Mouse (Mus musculus) stomach, postnatal 0 days (tissue): ENCODE measurements at regions not wholly inside any gene's neighbourhood (a gene's known extent, or its start where the extent isn't known, plus 50 kb on each side); places are given as distances from the start of the nearest gene placed in this dataset.
A peak's percentile ranks its signal among the peaks of the same experiment; 100 is the strongest.

Experiments
- ATAC-seq: fragments of 200-750 bp; cut with Nextera tagmentation; 2 replicates; pipeline ENCODE4 v1.8.0; 2017; ENCODE audit not compliant: low FRiP score, low TSS enrichment
- DNase-seq: peaks from one replicate; pipeline ENCODE4 v3.0.0-alpha.2; 2016; ENCODE audit warnings: low spot score
- H3K27ac ChIP-seq: fragments of 300-500 bp; sonication (generic); replicated peaks from 2 replicates; pipeline ENCODE4 v1.5.1; 2014; ENCODE audit warnings: mild to moderate bottlenecking, control low read depth
- H3K27me3 ChIP-seq: fragments of 300-500 bp; sonication (generic); 2 replicates; pipeline ENCODE4 v1.6.1; 2014; ENCODE audit warnings: low read length; ENCODE audit not compliant: control insufficient read depth, insufficient read depth
- H3K36me3 ChIP-seq: fragments of 300-500 bp; sonication (generic); 2 replicates; pipeline ENCODE4 v1.6.1; 2014; ENCODE audit warnings: low read length, mixed read lengths; ENCODE audit not compliant: control insufficient read depth, insufficient read depth
- H3K4me1 ChIP-seq: fragments of 300-500 bp; sonication (generic); replicated peaks from 2 replicates; pipeline ENCODE4 v1.6.1; 2014; ENCODE audit warnings: antibody characterized with exemption; ENCODE audit not compliant: control insufficient read depth, insufficient read depth
- H3K4me2 ChIP-seq: fragments of 300-500 bp; sonication (generic); replicated peaks from 2 replicates; pipeline ENCODE4 v1.6.1; 2014; ENCODE audit warnings: low read depth, mild to moderate bottlenecking, control low read depth, moderate library complexity
- H3K4me3 ChIP-seq: fragments of 300-500 bp; sonication (generic); 2 replicates; pipeline ENCODE4 v1.5.1; 2014; ENCODE audit warnings: low read depth, low read length, control low read depth
- H3K9ac ChIP-seq: fragments of 300-500 bp; sonication (generic); 2 replicates; pipeline ENCODE4 v1.6.1; 2014; ENCODE audit warnings: mild to moderate bottlenecking, low read length, control low read depth, mixed read lengths
- H3K9me3 ChIP-seq: fragments of 300-500 bp; sonication (generic); 2 replicates; pipeline ENCODE4 v1.6.1; 2016; ENCODE audit warnings: low read length; ENCODE audit not compliant: control insufficient read depth
- CTCF ChIP-seq: IDR thresholded peaks from 2 replicates; pipeline ENCODE4 v1.5.1; 2016; ENCODE audit warnings: antibody characterized with exemption, low read depth, mild to moderate bottlenecking, moderate library complexity
- EP300 ChIP-seq: optimal IDR thresholded peaks from 2 replicates; pipeline ENCODE3; 2016; ENCODE audit warnings: antibody characterized with exemption
- WGBS: fragments of 180-500 bp; shearing (Covaris S2); extraction: QIAGEN DNeasy Blood & Tissue Kit; methylation state at CpG from one replicate; pipeline ENCODE4 v1.1.7; 2014; 5-methylcytosine and 5-hydroxymethylcytosine counted together

DNA sequence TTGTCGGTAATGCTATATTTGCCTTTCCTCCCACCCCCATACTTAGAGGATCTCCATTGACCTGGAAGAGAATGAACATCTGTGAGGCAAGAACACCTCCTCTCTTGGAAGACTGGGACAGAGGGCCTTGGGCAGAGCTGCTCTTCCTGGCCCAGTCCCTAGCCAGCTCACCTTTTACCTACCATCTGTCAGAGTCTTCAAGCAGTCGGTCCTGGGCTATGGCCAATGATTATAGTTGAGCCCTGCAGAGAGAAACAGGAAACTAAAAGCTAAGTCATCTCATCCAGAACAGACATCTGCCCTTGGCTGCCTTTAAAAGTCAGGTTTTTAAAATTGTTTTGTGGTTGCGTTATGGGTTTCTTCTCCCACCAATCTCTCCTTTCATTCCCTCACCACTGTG lies 184.8 kb downstream of the Cxcl12 start:
- no peaks in the 10 kb centered on the region for H3K36me3 ChIP-seq
- H3K4me3 ChIP-seq = no peak overlapping the region
- H3K4me2 ChIP-seq = no peak overlapping the region
- no peaks in the 10 kb centered on the region for H3K9me3 ChIP-seq
- ATAC-seq (no peak), DNase-seq (no peak)
- 81% methylated on average over 3 of the region's 3 CpGs for WGBS
- no peak for TF ChIP-seq EP300
- TF ChIP-seq CTCF = no peak
- no peak overlapping the region for H3K27ac ChIP-seq
- no peaks in the 10 kb centered on the region for H3K4me1 ChIP-seq
- H3K27me3 ChIP-seq = no peaks in the 10 kb centered on the region
- H3K9ac ChIP-seq = no peak overlapping the region

DNA sequence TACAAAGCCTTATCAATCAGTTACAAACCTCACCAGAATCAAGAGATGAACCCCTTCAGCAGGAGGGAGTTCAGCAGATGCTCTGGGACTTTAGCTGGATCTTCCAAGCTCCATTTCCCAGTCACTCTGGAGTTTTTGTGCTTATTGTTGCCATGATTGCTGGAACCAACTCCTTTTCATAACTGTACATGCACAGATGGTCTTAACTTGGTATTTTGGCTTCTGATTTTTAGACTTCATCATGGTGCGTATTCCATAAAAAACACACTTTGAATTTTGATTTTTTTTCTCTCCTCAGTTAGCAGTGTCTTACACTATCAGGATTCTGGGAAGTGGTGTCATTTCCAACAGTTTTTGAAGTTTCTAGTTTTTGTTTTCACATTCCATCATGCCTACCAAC lies 187.8 kb downstream of the Cxcl12 start:
- no peaks in the 10 kb centered on the region for H3K4me1 ChIP-seq
- 92% methylated on average over 1 of the region's 1 CpGs for WGBS
- no peaks in the 10 kb centered on the region for H3K27me3 ChIP-seq
- H3K4me2 ChIP-seq = no peak overlapping the region
- no peaks in the 10 kb centered on the region for H3K36me3 ChIP-seq
- TF ChIP-seq CTCF = no peak
- TF ChIP-seq EP300 = no peak
- H3K27ac ChIP-seq = no peak overlapping the region
- no peak for ATAC-seq
- DNase-seq = no peak
- no peak overlapping the region for H3K9ac ChIP-seq
- no peaks in the 10 kb centered on the region for H3K9me3 ChIP-seq
- H3K4me3 ChIP-seq = no peak overlapping the region

DNA sequence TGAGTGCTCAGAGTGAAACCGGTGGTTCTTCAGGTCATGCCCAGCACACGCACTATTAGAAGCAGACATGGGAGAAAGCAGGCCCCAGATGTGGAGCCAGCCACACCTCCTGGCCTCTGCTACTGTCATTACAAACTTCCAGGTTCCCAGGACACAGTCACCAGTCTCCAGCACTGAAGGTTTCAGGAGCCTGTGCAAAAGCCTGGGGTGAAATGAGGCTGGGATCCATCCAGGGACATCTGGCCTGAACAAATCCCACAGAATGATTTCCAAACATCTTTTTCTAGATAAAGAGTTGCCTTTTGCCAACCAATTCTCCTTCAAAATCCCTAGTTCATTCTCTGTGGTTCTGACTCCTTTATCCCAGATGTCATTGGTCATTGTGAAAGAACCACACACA lies 191.1 kb downstream of the Cxcl12 start:
- Histone ChIP-seq H3K27me3 (no peaks in the 10 kb centered on the region), H3K27ac (no peak overlapping the region), H3K9me3 (no peaks in the 10 kb centered on the region), H3K4me3 (no peak overlapping the region), H3K4me2 (no peak overlapping the region), H3K4me1 (no peaks in the 10 kb centered on the region), H3K9ac (no peak overlapping the region), H3K36me3 (no peaks in the 10 kb centered on the region)
- DNase-seq (no peak), ATAC-seq (no peak)
- no peak for TF ChIP-seq CTCF
- no peak for TF ChIP-seq EP300
- WGBS = 81% methylated on average over 2 of the region's 2 CpGs

DNA sequence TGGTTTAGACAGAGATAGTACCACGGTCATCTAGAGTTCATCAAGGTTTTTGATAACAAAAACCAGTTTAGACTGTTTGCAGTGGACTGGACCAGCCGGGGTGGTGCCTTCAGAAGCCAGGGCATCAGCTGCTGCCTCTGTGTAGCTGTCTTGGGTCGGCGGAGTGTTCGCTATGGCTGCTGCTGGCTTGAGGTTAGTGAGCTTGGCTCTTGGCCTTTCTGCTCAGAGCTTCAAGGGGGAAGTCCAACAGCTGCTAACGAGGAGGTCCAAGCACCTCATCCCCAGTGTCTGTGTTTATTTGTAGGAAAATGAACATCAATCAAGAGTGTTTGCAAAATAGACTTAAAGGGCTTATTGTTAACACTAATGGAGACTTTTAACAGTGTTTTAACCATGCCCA lies 198.2 kb downstream of the Cxcl12 start:
- ATAC-seq = no peak
- TF ChIP-seq CTCF (no peak), EP300 (no peak)
- 47% methylated on average over 6 of the region's 6 CpGs for WGBS
- H3K9me3 ChIP-seq = no peaks in the 10 kb centered on the region
- no peak overlapping the region for H3K27ac ChIP-seq
- no peak overlapping the region for H3K4me3 ChIP-seq
- no peaks in the 10 kb centered on the region for H3K4me1 ChIP-seq
- no peak for DNase-seq
- H3K36me3 ChIP-seq = no peaks in the 10 kb centered on the region
- no peak overlapping the region for H3K9ac ChIP-seq
- H3K27me3 ChIP-seq = no peaks in the 10 kb centered on the region
- H3K4me2 ChIP-seq = no peak overlapping the region

DNA sequence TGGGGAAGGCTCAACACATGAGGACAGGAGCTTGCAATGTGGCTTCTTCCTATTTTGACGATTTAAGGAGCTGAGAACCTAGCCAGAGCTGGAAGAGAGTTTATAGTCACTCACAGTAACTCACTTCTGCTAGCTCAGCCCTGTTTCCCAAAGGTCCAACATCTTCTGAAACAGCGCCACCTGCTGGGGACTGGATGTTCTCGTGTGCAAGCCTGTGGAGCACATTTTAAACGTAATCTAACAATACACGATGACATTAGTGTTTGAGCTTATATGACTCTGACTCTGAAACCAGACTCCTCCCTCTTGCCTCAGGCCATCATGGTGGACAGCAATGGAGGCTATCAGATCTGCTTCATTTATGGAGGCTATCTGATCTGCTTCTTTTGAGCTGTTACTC lies 207.7 kb downstream of the Cxcl12 start:
- 95% methylated on average over 5 of the region's 5 CpGs for WGBS

DNA sequence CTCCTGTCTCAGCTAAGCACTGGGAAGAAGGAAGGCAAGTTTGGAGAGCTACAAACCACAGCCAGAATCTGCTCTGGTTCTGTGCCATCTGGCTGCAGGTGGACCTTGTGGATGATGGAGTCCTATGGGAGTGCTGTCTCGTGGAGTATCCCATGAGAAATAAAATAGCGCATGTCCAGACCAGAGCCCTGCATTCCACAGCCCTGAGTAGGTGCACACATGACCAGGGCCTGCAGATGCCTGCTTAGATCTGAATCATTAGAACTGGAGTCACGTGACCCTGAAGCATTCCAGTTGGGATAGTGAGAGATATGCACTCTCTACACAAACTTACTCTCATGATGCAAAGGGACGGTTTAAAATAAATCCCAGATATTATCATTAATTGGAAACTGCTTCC lies 211.6 kb downstream of the Cxcl12 start:
- DNase-seq = no peak
- H3K4me3 ChIP-seq = no peak overlapping the region
- H3K9ac ChIP-seq = no peak overlapping the region
- WGBS = 53% methylated on average over 4 of the region's 4 CpGs
- no peak overlapping the region for H3K4me2 ChIP-seq
- ATAC-seq = peak; percentile 60; the same call in 1 of the 2 replicates
- TF ChIP-seq CTCF = no peak
- TF ChIP-seq EP300 = no peak
- H3K4me1 ChIP-seq = no peaks in the 10 kb centered on the region
- H3K36me3 ChIP-seq = no peaks in the 10 kb centered on the region
- H3K9me3 ChIP-seq = no peaks in the 10 kb centered on the region
- no peak overlapping the region for H3K27ac ChIP-seq
- H3K27me3 ChIP-seq = no peaks in the 10 kb centered on the region

More for the DNA sequence above, 207.7 kb downstream of the Cxcl12 start:
- Histone ChIP-seq H3K36me3 (no peaks in the 10 kb centered on the region), H3K9me3 (no peaks in the 10 kb centered on the region), H3K4me2 (no peak overlapping the region), H3K27ac (no peak overlapping the region), H3K9ac (no peak overlapping the region), H3K4me3 (no peak overlapping the region), H3K4me1 (no peaks in the 10 kb centered on the region), H3K27me3 (no peaks in the 10 kb centered on the region)
- DNase-seq (no peak), ATAC-seq (no peak)
- TF ChIP-seq CTCF (peak; percentile 49), EP300 (no peak)
